Mouse (Mus musculus): ENCODE measurements around the gene Cplx3. TPM values are rescaled to one million over a fixed set of nuclear protein-coding genes. Genes with fewer than 3 reads are reported as not detected.

Gene Cplx3
- total RNA-seq, 1 experiment from 2014 or later: not detected

- DNase-seq: peak; percentile 50
Measured at GRCm38 (mm10) chr9:57638651-57639459, 32.8 kb upstream of the Cplx3 start.

- DNase-seq: peak; percentile 61
Measured at GRCm38 (mm10) chr9:57637741-57638322, 31.8 kb upstream of the Cplx3 start.

GRCm38 (mm10) chr9:57637272-57637671 is 31.2 kb upstream of the Cplx3 start:
- no peak for DNase-seq

GRCm38 (mm10) chr9:57633481-57634024 is 27.5 kb upstream of the Cplx3 start:
- DNase-seq: no peak

- peak; percentile 85 for DNase-seq
Measured at GRCm38 (mm10) chr9:57629118-57629874, 23.2 kb upstream of the Cplx3 start.

GRCm38 (mm10) chr9:57628717-57629116 is 22.6 kb upstream of the Cplx3 start:
- DNase-seq: no peak

- DNase-seq: no peak
Measured at GRCm38 (mm10) chr9:57627892-57628291, 21.8 kb upstream of the Cplx3 start.

- no peak for DNase-seq
Measured at GRCm38 (mm10) chr9:57627191-57627590, 21.1 kb upstream of the Cplx3 start.

GRCm38 (mm10) chr9:57625674-57626500 is 19.8 kb upstream of the Cplx3 start:
- DNase-seq: no peak

- DNase-seq: no peak
Measured at GRCm38 (mm10) chr9:57624295-57624694, 18.2 kb upstream of the Cplx3 start.

- DNase-seq: no peak
Measured at GRCm38 (mm10) chr9:57620674-57621073, 14.6 kb upstream of the Cplx3 start, which contains the start of gene Lman1l. Gene Lman1l, minus strand, starts transcription at chr9:57620774.

GRCm38 (mm10) chr9:57618854-57619253 is 12.8 kb upstream of the Cplx3 start:
- DNase-seq: no peak

- DNase-seq: no peak
Measured at GRCm38 (mm10) chr9:57617556-57618169, 11.6 kb upstream of the Cplx3 start.

- peak; percentile 30 for DNase-seq
Measured at GRCm38 (mm10) chr9:57614786-57615185, 8.7 kb upstream of the Cplx3 start.

- no peak for DNase-seq
Measured at GRCm38 (mm10) chr9:57613975-57614374, 7.9 kb upstream of the Cplx3 start.

GRCm38 (mm10) chr9:57612587-57612986 is 6.5 kb upstream of the Cplx3 start:
- no peak for DNase-seq

GRCm38 (mm10) chr9:57610359-57610826 is 4.3 kb upstream of the Cplx3 start:
- DNase-seq: no peak

GRCm38 (mm10) chr9:57609803-57610202 is 3.7 kb upstream of the Cplx3 start:
- no peak for DNase-seq

GRCm38 (mm10) chr9:57605503-57605902 is 578 bp downstream of the Cplx3 start:
- no peak for DNase-seq

GRCm38 (mm10) chr9:57604875-57605274 is 1.2 kb downstream of the Cplx3 start:
- no peak for DNase-seq

- DNase-seq: no peak
Measured at GRCm38 (mm10) chr9:57602098-57602497, 4.0 kb downstream of the Cplx3 start.
